Mouse (Mus musculus): ENCODE data around the gene Trmu. TPM values are rescaled to one million over a fixed set of nuclear protein-coding genes. Genes with fewer than 3 reads are reported as not detected.

Trmu gene
- total RNA-seq (2014; rRNA removed) (32.3 and 38.9 TPM in 2 replicates), polyA plus RNA-seq (2015; fragmentation: Nextera tagmentation; extraction: Ambion mirVana) (29.0 and 31.4 TPM in 2 replicates)

- Histone ChIP-seq H3K4me2 (ENCODE audit: low read depth) (peak within 1 kb of the TSS; percentile 85), H3K4me3 (ENCODE audit: low read depth, low read length) (peak within 1 kb of the TSS; percentile 81), H3K9me3 (ENCODE audit: low read length) (no peaks in the 10 kb centered on the region), H3K36me3 (ENCODE audit: insufficient read depth) (peaks cover 16% of the 10 kb centered on the region), H3K4me1 (ENCODE audit: insufficient read depth) (peaks cover 7% of the 10 kb centered on the region; the same call in 1 of the 2 replicates), H3K27me3 (ENCODE audit: insufficient read depth, low read length) (no peaks in the 10 kb centered on the region), H3K27ac (ENCODE audit: low read depth, low read length) (peak within 1 kb of the TSS; percentile 90), H3K9ac (peak within 1 kb of the TSS; percentile 87)
- ATAC-seq: peak; percentile 98
- TF ChIP-seq CTCF (IDR thresholded peaks at IDR 0.05; ENCODE audit: low read depth): peak; percentile 76
- peak; percentile 96 for DNase-seq
- WGBS: 5% methylated on average over 46 of the region's 50 CpGs
Measured at GRCm38 (mm10) chr15:85878848-85879497, at the start of gene Trmu. Trmu (plus strand) TSS chr15:85879312.

- H3K4me1 ChIP-seq (ENCODE audit: insufficient read depth): peaks cover 9% of the 10 kb centered on the region; the same call in 1 of the 2 replicates
- no peaks in the 10 kb centered on the region for H3K9me3 ChIP-seq (ENCODE audit: low read length)
- H3K27me3 ChIP-seq (ENCODE audit: insufficient read depth, low read length): no peaks in the 10 kb centered on the region
- no peak overlapping the region for H3K4me3 ChIP-seq (ENCODE audit: low read depth, low read length)
- no peaks in the 10 kb centered on the region for H3K36me3 ChIP-seq (ENCODE audit: insufficient read depth)
- DNase-seq (no peak), ATAC-seq (no peak)
- no peak overlapping the region for H3K4me2 ChIP-seq (ENCODE audit: low read depth)
- TF ChIP-seq CTCF (IDR thresholded peaks at IDR 0.05; ENCODE audit: low read depth): no peak
- WGBS: 73% methylated on average over 5 of the region's 5 CpGs
- no peak overlapping the region for H3K9ac ChIP-seq
- H3K27ac ChIP-seq (ENCODE audit: low read depth, low read length): no peak overlapping the region
Measured at GRCm38 (mm10) chr15:85829470-85829869, 49.6 kb upstream of the Trmu start.

- no peak for TF ChIP-seq CTCF (IDR thresholded peaks at IDR 0.05; ENCODE audit: low read depth)
- peaks cover 9% of the 10 kb centered on the region; the same call in 1 of the 2 replicates for H3K4me1 ChIP-seq (ENCODE audit: insufficient read depth)
- no peaks in the 10 kb centered on the region for H3K9me3 ChIP-seq (ENCODE audit: low read length)
- no peaks in the 10 kb centered on the region for H3K27me3 ChIP-seq (ENCODE audit: insufficient read depth, low read length)
- DNase-seq: peak; percentile 75
- H3K4me3 ChIP-seq (ENCODE audit: low read depth, low read length): peak within 1 kb of the TSS; percentile 47
- H3K36me3 ChIP-seq (ENCODE audit: insufficient read depth): no peaks in the 10 kb centered on the region
- peak within 1 kb of the TSS; percentile 88 for H3K4me2 ChIP-seq (ENCODE audit: low read depth)
- WGBS: 2% methylated on average over 27 of the region's 27 CpGs
- peak; percentile 97 for ATAC-seq
- peak within 1 kb of the TSS; percentile 57 for H3K9ac ChIP-seq
- H3K27ac ChIP-seq (ENCODE audit: low read depth, low read length): no peak within 1 kb of the TSS
Measured at GRCm38 (mm10) chr15:85831954-85832590, 47.0 kb upstream of the Trmu start, which contains the start of gene Ttc38. Ttc38 (plus strand) TSS chr15:85832306.

- TF ChIP-seq CTCF (IDR thresholded peaks at IDR 0.05; ENCODE audit: low read depth): no peak
- no peak overlapping the region for H3K27ac ChIP-seq (ENCODE audit: low read depth, low read length)
- WGBS: 56% methylated on average over 8 of the region's 8 CpGs
Measured at GRCm38 (mm10) chr15:85832599-85832998, 46.5 kb upstream of the Trmu start.

GRCm38 (mm10) chr15:85835335-85835734, 43.8 kb upstream of the Trmu start:
- DNase-seq (no peak), ATAC-seq (no peak)
- Histone ChIP-seq H3K27me3 (ENCODE audit: insufficient read depth, low read length) (no peaks in the 10 kb centered on the region), H3K27ac (ENCODE audit: low read depth, low read length) (no peak overlapping the region), H3K4me2 (ENCODE audit: low read depth) (no peak overlapping the region), H3K9me3 (ENCODE audit: low read length) (no peaks in the 10 kb centered on the region), H3K4me1 (ENCODE audit: insufficient read depth) (peaks cover 9% of the 10 kb centered on the region; the same call in 1 of the 2 replicates), H3K4me3 (ENCODE audit: low read depth, low read length) (no peak overlapping the region), H3K36me3 (ENCODE audit: insufficient read depth) (no peaks in the 10 kb centered on the region), H3K9ac (no peak overlapping the region)
- WGBS: 65% methylated on average over 3 of the region's 3 CpGs
- peak; percentile 29; the same call in 1 of the 2 replicates for TF ChIP-seq CTCF (IDR thresholded peaks at IDR 0.05; ENCODE audit: low read depth)

More at GRCm38 (mm10) chr15:85832599-85832998, 46.5 kb upstream of the Trmu start:
- H3K9ac ChIP-seq: peak overlapping the region; percentile 57
- H3K36me3 ChIP-seq (ENCODE audit: insufficient read depth): no peaks in the 10 kb centered on the region
- no peak for DNase-seq
- H3K27me3 ChIP-seq (ENCODE audit: insufficient read depth, low read length): no peaks in the 10 kb centered on the region
- peak overlapping the region; percentile 47 for H3K4me3 ChIP-seq (ENCODE audit: low read depth, low read length)
- peaks cover 9% of the 10 kb centered on the region; the same call in 1 of the 2 replicates for H3K4me1 ChIP-seq (ENCODE audit: insufficient read depth)
- H3K9me3 ChIP-seq (ENCODE audit: low read length): no peaks in the 10 kb centered on the region
- ATAC-seq: no peak
- peak overlapping the region; percentile 88 for H3K4me2 ChIP-seq (ENCODE audit: low read depth)

- TF ChIP-seq CTCF (IDR thresholded peaks at IDR 0.05; ENCODE audit: low read depth): no peak
- DNase-seq (no peak), ATAC-seq (no peak)
- H3K27me3 ChIP-seq (ENCODE audit: insufficient read depth, low read length): no peaks in the 10 kb centered on the region
- peaks cover 4% of the 10 kb centered on the region; the same call in 1 of the 2 replicates for H3K4me1 ChIP-seq (ENCODE audit: insufficient read depth)
- no peak overlapping the region for H3K4me3 ChIP-seq (ENCODE audit: low read depth, low read length)
- WGBS: 93% methylated on average over 5 of the region's 5 CpGs
- H3K36me3 ChIP-seq (ENCODE audit: insufficient read depth): no peaks in the 10 kb centered on the region
- H3K9ac ChIP-seq: no peak overlapping the region
- H3K9me3 ChIP-seq (ENCODE audit: low read length): no peaks in the 10 kb centered on the region
- no peak overlapping the region for H3K27ac ChIP-seq (ENCODE audit: low read depth, low read length)
- no peak overlapping the region for H3K4me2 ChIP-seq (ENCODE audit: low read depth)
Measured at GRCm38 (mm10) chr15:85836887-85837286, 42.2 kb upstream of the Trmu start.

GRCm38 (mm10) chr15:85840983-85841382, 38.1 kb upstream of the Trmu start:
- WGBS: 40% methylated on average over 6 of the region's 6 CpGs
- Histone ChIP-seq H3K36me3 (ENCODE audit: insufficient read depth) (no peaks in the 10 kb centered on the region), H3K27ac (ENCODE audit: low read depth, low read length) (no peak overlapping the region)

More at GRCm38 (mm10) chr15:85840983-85841382, 38.1 kb upstream of the Trmu start:
- Histone ChIP-seq H3K4me2 (ENCODE audit: low read depth) (no peak overlapping the region), H3K27me3 (ENCODE audit: insufficient read depth, low read length) (no peaks in the 10 kb centered on the region), H3K9me3 (ENCODE audit: low read length) (no peaks in the 10 kb centered on the region), H3K4me3 (ENCODE audit: low read depth, low read length) (no peak overlapping the region), H3K4me1 (ENCODE audit: insufficient read depth) (no peaks in the 10 kb centered on the region), H3K9ac (no peak overlapping the region)
- TF ChIP-seq CTCF (IDR thresholded peaks at IDR 0.05; ENCODE audit: low read depth): peak; percentile 64
- DNase-seq: peak; percentile 16
- no peak for ATAC-seq

Measured in forebrain, postnatal 0 days (tissue).